1 mouse cellular context compared by ENCODE assay signal in the genomic region with DNA sequence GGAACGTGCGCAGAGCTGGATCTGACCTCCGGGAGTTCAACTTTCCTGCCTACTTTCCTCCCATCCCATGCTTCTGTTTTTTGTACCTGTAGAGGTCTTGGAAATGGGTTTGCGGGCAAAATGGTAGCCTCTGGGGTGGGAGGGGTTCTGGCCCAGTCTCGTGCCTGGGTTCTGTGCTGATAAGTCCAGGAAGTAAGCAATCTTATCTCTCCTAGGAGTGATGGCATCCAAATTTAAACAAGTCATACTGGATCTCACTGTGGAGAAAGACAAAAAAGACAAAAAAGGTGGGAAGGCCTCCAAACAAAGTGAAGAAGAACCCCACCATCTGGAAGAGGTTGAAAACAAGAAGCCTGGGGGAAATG.
A peak's percentile ranks its signal among the peaks of the same experiment; 100 is the strongest.
TF ChIP-seq lines count a peak whose summit lies in the region.

No protein-coding gene starts in this region.

TF ChIP-seq in MEL, 35 proteins besides CTCF, POLR2A, EP300 and RAD21:
- peak; percentile 92 for TF ChIP-seq BHLHE40 (IDR thresholded peaks at IDR 0.05; ENCODE audit: borderline replicate concordance, low read depth, low read length)
- 0 out of 2 replicates have a peak, but pooled peaks have one; percentile 4 for TF ChIP-seq GATA1 (IDR thresholded peaks at IDR 0.05; ENCODE audit: low read depth, low read length)
